Mouse (Mus musculus) megakaryocyte, embryonic 14.5 days (primary cell): ENCODE data around the gene Trim45. TPM values are rescaled to one million over a fixed set of nuclear protein-coding genes. Genes with fewer than 3 reads are reported as not detected.

ENCODE experiments used
- H3K27me3 ChIP-seq: replicated peaks from 2 replicates; pipeline ENCODE3; 2012; ENCODE audit warnings: inconsistent platforms
- H3K36me3 ChIP-seq: replicated peaks from 2 replicates; pipeline ENCODE3; 2012; ENCODE audit warnings: low read length, inconsistent platforms, mixed read lengths
- H3K4me1 ChIP-seq: 2 replicates; pipeline ENCODE4 v1.6.1; 2012; ENCODE audit warnings: inconsistent platforms
- H3K4me3 ChIP-seq: replicated peaks from 2 replicates; pipeline ENCODE3; 2012; ENCODE audit warnings: moderate library complexity, mild to moderate bottlenecking, inconsistent platforms
- H3K9me3 ChIP-seq: 2 replicates; pipeline ENCODE4 v1.6.1; 2012; ENCODE audit warnings: inconsistent platforms
- FLI1 ChIP-seq: IDR thresholded peaks from 2 replicates; pipeline ENCODE4 v1.6.1; 2012; ENCODE audit warnings: low read length, inconsistent platforms, mixed read lengths
- GATA1 ChIP-seq: IDR thresholded peaks from 3 replicates; pipeline ENCODE4 v1.6.1; 2012; ENCODE audit warnings: mixed read lengths, low read length, inconsistent platforms, borderline replicate concordance
- polyA plus RNA-seq: library from polyadenylated mRNA; stranded (reverse); fragments of >175 nt; gene quantifications from 2 replicates; pipeline ENCODE4 v1.2.3, GENCODE M21; 2012; ENCODE audit warnings: low replicate concordance; ENCODE audit not compliant: insufficient read depth

Trim45 gene
- polyA plus RNA-seq, 1 experiment: 0.70 TPM

DNA sequence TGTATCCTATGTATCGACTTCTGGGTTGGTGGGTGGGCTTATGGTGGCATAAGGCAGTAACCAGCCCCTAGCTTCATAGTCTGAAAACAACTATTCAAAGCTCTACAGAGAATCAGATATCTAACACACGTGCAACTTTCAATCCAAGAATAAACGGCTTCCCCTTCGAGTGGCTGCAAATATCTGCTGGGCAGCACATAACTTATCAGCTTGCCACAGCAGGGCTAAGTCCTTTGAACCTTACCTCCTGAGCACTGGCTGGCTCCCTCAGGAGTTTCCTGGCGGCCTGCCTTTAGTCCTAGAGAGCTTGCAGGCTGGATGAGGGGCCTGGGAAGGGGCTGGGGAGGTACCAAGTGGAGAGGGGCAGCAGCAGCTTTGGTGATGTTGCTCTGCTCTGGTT lies 39.0 kb downstream of the Trim45 start:
- peaks cover 96% of the 10 kb centered on the region for H3K36me3 ChIP-seq
- H3K9me3 ChIP-seq: no peaks in the 10 kb centered on the region
- peaks cover 7% of the 10 kb centered on the region; the same call in 1 of the 2 replicates for H3K4me1 ChIP-seq
- TF ChIP-seq FLI1: no peak
- TF ChIP-seq GATA1: no peak
- no peak overlapping the region for H3K4me3 ChIP-seq
- H3K27me3 ChIP-seq: no peaks in the 10 kb centered on the region

DNA sequence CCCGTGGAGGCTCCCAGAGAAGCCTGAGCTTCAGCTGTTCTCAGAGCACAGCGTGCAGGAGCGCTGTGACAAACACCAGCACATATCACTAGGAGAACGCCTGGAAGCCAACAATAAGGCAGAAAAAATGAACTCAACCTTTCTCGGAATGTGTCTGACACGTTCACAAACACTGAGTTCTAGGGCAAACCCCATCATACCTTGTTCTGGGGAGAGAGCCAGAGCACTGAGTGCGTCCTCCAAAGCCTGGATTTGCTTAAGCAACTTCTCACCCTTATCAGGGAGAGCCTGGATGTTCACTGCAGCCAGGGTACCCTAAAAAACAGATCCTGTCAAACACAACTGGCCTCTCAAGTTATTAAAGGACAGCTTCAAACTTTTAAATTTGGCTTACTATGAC lies 39.5 kb downstream of the Trim45 start:
- no peaks in the 10 kb centered on the region for H3K27me3 ChIP-seq
- H3K9me3 ChIP-seq: no peaks in the 10 kb centered on the region
- H3K4me1 ChIP-seq: peaks cover 7% of the 10 kb centered on the region; the same call in 1 of the 2 replicates
- peaks cover 97% of the 10 kb centered on the region for H3K36me3 ChIP-seq
- TF ChIP-seq FLI1: no peak
- no peak for TF ChIP-seq GATA1
- no peak overlapping the region for H3K4me3 ChIP-seq

DNA sequence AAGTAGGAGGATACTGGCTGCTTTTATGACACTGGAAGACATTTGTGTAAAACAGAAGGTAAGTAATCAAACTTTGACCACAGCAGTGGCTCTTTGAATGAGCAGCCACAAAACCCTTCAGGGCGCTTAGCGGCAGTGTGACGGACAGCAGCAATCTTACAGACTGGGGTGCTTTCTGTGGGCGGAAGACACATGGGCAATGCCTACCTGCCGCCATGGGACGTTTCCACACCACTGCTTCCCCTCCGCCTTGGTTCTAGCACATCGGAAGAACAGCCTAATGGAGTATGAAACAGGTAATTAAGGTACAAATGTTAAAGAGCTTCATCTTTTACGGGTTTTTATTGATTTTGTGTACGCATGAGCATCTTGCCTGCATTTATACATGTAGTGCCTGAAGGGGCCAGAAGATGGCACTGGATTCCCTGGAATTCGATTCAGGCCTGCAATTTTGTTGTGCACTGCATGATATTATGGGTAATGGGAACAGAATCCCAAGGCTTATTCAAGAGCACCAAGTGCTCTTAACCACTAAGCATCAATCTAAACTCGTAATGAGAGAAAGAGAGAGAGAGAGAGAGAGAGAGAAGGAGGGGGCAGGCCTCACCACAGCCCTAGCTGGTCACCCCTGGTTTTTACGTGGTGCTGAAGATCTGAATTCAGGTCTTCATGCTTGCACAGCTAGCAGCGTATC lies 42.0 kb downstream of the Trim45 start:
- peaks cover 75% of the 10 kb centered on the region for H3K36me3 ChIP-seq

DNA sequence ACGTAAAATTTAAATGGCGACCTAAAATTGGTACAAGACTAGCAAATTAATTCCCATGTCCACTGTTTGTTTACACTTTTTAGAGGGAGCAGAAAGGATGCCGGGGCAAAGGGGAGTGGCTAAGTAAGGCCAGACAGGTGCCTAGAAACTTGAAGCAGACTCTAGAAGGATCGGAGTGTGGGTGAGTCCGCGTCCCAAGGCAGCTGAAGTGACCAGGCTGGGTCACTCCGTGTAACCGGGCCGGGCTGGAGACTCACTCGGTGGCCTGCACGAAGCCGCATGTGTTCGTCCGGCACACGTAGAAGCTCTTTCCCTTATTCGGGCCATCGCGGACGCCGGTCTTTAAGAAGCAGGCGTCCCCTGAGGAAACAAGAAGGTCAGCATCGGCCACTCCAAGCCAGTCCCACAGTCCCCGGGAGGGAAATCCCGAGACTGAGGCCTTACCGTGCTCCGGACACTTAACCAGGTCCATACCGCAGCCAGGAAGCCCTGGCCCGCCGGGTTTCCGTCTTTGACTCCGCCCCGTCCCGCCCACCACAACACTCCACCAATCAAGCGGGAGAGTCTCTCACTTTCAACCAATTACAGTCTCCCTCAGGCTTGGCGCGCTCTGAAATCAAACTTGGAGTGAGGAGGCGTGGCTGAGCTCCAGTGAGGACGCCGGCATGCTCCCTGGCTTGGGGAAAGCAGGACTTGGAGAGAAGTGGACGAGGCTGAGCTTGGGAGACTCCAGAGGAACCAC lies 47.3 kb downstream of the Trim45 start, which contains the start of gene Ttf2:
Gene Ttf2 (minus strand): TSS at position 488 of the 742 bp plus-strand sequence.
- H3K9me3 ChIP-seq: no peaks in the 10 kb centered on the region
- H3K36me3 ChIP-seq: peaks cover 23% of the 10 kb centered on the region
- TF ChIP-seq GATA1 (no peak), FLI1 (peak; percentile 74; the same call in 1 of the 2 replicates)
- peak within 1 kb of the TSS; percentile 97 for H3K4me3 ChIP-seq
- no peaks in the 10 kb centered on the region for H3K27me3 ChIP-seq
- H3K4me1 ChIP-seq: peaks cover 12% of the 10 kb centered on the region

More for the DNA sequence above, 42.0 kb downstream of the Trim45 start:
- H3K27me3 ChIP-seq: no peaks in the 10 kb centered on the region
- H3K4me3 ChIP-seq: no peak overlapping the region
- H3K9me3 ChIP-seq: no peaks in the 10 kb centered on the region
- peaks cover 13% of the 10 kb centered on the region for H3K4me1 ChIP-seq
- TF ChIP-seq FLI1 (no peak), GATA1 (no peak)

DNA sequence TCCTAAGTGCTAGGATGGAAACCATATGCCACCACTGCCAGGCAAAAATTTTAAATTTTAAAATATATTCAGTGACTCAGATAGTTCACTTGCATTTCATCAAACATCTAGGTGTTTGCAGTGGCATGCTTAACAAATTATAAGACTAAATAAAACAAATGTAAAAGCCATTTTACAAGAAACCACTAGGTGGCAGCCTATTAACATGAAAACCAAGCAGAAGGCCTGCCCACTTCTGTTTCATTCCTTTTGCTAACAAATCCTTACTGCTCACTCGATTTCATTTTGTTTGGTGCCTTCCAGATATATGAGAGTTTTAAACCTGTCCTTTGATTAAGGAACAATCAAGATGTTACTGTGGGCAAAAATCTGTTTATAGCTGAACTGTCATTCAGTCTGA lies 51.9 kb downstream of the Trim45 start:
- no peaks in the 10 kb centered on the region for H3K9me3 ChIP-seq
- H3K36me3 ChIP-seq: no peaks in the 10 kb centered on the region
- H3K27me3 ChIP-seq: peaks cover 15% of the 10 kb centered on the region
- H3K4me3 ChIP-seq: no peak overlapping the region
- TF ChIP-seq FLI1 (no peak), GATA1 (no peak)
- H3K4me1 ChIP-seq: peaks cover 8% of the 10 kb centered on the region

DNA sequence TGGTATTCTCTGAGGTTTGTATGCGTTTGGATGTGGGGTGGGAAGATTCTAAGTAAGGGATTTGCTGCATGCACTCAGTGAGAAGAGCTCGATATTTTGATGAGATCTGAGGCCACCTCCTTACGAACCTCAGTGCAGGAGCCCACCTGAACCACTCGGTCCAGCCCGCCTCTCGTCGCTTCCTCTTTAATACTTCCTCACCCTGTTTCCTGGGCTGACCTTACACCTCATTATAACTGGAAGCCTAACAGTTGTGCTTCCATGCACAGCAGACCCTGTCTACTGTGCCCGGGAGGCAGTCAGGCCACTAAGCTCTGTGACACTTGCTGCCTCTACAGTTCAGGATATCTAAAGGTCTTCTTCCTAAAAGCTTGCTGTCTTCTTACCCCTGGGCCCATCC lies 57.3 kb downstream of the Trim45 start:
- TF ChIP-seq FLI1 (no peak), GATA1 (no peak)
- Histone ChIP-seq H3K9me3 (no peaks in the 10 kb centered on the region), H3K27me3 (peaks cover 40% of the 10 kb centered on the region), H3K4me1 (peaks cover 4% of the 10 kb centered on the region; the same call in 1 of the 2 replicates), H3K36me3 (no peaks in the 10 kb centered on the region), H3K4me3 (no peak overlapping the region)

Other genes starting within 250 kb of the Trim45 start
- gene Man1a2, start 236.7 kb upstream of the Trim45 start, polyA plus RNA-seq: 20.6 and 43.4 TPM in 2 replicates
- not detected in 2 replicates for gene Vtcn1, start 96.7 kb upstream of the Trim45 start, polyA plus RNA-seq
- 0.40 and 0.71 TPM in 2 replicates for gene Ttf2, start 47.5 kb downstream of the Trim45 start, polyA plus RNA-seq
- 0.06 TPM in 1 of 2 replicates, not detected in the other for gene Cd101, start 107.4 kb downstream of the Trim45 start, polyA plus RNA-seq
- gene Ptgfrn, start 188.1 kb downstream of the Trim45 start, polyA plus RNA-seq: 0.22 TPM in 1 of 2 replicates, not detected in the other